Mouse (Mus musculus): ENCODE data around the gene 1190002N15Rik.

Gene 1190002N15Rik

DNA sequence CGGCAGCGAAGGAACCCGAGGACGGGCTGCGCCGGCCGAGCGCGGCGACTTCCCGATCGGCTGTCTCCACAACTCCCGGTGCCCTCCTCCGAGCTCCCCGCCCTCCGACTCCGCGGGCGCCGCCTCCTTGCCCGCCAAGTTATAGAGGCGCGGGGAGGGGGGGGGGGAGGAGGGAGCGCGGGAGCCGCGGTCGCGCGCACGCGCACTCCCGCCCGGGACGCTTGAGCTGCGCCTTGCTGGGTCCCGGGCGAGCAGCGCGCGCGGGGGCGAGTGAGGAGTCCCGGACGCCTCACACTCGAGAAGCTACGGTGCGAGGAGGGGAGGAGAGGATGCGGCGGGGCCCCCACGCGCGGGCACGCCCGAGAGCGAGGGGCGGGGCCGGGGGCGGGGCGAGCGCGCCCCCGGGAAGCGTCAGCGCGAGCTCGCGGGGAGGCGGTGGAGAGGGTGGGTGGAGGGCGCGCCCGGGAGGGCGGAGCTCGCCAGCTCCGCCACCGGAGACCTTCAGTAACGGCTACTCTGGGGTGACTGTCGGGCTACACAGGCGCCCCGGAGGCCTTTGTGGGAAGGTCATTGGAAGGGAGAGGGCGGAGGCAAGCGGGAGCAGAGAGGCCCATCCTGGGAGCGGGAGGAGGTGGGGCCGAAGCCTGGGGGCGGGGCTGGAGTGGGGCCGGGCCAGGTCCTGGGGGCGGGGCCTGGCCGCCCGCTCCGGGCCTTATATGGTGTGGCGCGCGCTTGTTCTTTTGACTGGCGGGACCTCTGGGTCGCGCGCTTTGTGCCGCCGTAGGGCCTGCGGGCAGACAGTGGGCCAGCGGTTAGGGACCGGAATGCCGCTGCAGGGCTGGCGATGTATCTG is at the start of gene 1190002N15Rik:
Gene 1190002N15Rik (minus strand): TSS at position 112 of the 853 bp plus-strand sequence.
- peak; percentile 95 to 97 for DNase-seq

DNA sequence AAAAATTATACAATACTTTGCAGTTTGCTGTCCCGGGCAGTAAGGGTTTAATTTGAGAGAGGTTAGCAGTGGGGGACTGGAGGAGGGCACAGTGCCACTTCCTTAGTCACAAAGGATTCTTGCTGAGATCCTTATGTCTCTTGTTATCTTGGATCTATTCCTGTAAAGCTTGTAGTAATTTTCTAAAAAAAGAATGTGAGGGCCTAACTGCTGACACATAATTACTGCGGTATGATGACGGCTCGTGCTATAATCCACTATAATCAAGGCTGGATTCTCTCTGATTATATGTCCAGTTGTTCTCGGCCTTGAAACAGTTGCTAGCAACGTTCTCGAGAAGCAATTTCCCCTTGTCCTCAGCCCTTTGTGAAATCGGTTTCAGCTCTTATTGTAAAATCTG is 44.4 kb upstream of the 1190002N15Rik start:
- peak; percentile 79 to 86 for DNase-seq

DNA sequence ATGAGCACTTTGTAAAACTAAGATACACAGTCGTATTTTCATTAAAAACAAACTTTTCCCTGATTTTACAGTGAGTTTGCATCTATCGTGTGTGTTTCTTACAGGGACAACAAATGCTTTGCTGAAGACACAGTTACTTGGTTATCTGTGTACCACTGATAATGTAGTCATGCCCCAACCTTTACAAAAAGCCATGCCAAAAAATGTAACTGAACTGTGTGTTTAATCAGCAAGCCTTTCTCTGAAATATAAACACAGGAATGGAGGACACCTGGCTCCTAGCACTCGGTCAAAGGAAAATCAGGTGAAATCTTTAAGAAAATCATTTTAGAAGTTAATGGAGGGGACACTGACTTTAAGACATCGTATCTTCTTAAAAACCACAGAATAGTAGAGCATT is 43.8 kb upstream of the 1190002N15Rik start:
- no peak for DNase-seq

DNA sequence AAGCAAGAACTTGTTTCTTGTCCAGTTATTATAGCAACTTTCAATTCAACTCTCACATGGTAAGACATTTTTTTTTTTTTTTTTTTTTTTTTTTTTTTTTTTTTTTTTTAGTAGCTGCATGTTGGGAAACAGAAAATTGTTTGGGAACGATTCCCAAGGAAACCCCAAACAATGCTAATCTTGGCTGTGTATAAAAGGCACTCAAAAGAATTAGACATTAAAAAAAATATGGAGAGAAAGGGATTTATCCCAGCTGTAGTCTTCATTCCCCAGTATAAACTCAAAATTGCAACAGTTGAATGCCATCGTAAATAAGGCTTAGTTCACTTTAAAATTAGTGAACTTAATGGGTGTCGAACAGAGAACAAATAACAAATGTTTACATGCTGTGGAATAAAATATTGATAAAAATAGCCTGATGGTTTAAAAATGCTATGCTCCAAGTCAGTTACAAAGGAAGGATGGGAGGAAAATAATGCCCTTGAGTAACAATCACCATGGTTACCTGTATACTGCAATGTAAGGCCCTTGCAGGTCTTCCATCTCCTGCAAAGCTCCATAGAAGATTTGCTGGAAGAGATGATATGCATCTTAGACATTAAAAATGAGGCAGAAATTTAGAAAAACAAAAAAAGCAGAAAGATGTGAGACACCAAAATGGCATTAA is 42.3 kb upstream of the 1190002N15Rik start:
- no peak for DNase-seq

DNA sequence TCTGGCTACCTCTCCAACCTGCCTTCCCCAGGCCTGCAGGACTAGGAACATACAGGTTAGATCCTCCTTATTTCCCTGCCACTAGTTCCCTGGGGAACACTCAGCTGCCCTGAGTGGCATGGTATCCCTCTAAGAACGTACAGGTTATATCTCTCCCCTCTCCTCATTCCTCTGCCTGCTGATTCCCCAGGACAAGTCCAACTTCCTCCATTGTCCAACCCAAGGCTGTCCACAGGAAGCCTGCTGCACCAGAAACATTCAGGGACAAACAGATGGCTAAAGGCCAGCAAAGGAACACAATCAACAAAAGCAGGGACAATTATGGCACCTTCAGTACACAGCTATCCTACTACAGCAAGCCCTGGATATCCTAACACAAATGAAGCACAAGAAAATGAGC is 33.9 kb upstream of the 1190002N15Rik start:
- DNase-seq: no peak

DNA sequence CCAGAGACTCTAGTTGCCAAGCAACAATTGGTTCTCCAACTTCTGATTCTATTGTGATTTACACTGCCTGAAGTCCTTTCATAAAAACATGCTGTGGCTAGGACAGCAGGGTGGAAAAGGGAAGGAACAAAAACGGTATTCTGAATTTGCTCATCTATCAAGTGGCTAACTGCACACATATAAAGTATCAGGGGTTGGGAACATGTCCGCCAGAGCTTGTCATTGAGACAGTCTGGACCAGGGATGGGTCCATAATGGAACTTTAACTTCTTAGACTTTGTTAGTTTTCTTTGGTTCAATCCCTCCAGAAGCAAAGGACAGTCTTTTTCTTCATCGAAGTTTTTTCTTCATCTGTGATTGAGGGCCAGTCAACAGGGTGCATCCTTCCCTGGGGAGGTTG is 30.5 kb upstream of the 1190002N15Rik start:
- no peak for DNase-seq

DNA sequence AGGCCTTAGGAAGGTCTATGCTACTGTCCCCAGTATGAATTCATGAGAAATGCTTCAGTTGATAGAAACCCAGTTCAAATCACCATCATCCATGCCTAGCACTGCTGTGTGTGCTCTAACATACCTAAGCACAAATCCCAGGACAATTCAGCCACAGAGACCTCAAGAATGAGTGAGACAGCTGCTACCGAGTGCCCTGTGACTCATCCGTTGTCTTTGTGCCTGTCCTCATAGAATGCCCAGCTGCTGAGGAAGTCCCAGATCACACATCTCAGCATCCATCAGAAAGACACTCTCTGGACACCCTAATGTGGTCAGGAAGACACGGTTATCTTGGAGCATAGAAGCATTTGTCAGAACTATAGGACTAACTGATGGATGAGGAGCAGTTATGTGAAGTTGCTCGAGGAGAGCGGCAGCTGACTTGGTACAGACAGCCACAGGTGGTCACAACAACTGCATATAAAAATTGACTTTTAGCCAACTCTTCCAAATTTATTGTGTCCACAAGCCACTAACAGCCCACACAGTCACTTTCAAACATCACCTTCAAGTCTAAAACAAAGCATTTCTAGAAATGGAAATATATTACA is 29.9 kb upstream of the 1190002N15Rik start:
- no peak for DNase-seq

DNA sequence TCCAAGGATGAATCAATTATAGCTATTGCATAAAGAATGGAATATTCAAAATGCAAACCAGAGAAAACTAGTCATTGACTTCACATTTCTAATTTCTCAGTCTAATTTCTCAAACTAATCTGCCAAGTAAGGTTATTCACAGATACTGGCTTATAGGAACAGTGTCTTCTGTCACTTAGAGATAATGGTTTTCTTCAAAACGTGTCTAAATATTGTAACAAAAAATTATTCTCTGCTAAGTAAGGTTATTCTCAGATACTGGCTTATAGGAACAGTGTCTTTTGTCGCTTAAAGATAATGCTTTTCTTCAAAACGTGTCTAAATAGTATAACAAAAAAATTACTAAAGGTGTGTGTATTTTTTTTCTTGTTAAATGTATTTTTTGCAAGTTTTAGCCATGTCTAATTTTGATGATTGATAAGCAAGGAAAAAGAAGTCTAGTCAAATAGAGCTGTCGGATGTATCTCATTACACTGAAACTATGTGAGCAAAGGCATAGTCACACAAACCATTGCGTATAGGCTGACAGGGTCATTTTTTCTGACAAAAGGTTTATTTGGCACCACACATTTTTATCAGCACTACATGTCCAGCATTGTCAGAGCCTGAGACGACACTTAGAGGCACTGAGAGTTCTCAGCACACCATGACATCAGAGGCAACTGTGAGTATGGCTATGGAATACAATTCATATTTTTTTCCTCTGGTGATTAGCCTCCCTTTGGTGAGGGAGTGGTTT is 19.1 kb upstream of the 1190002N15Rik start:
- no peak for DNase-seq

DNA sequence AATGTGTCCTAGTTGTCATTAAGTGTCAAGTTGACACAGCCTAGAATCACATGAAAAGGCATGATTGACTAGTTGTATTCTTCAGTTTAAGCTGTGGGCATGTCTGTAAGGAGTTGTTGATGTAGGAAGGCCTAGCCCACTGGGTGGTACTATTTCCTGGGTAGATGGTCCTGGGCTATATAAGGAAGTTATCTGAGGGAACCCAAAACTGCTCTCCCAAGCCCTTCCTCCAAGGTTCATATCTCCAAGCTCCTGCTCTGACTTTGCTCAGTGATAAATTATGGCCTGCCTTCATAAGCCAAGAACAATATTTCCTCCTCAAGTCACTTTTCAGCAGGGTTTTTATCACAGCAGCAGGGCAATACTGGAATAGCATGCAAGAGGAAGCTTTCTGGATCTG is 18.4 kb upstream of the 1190002N15Rik start:
- no peak for DNase-seq

DNA sequence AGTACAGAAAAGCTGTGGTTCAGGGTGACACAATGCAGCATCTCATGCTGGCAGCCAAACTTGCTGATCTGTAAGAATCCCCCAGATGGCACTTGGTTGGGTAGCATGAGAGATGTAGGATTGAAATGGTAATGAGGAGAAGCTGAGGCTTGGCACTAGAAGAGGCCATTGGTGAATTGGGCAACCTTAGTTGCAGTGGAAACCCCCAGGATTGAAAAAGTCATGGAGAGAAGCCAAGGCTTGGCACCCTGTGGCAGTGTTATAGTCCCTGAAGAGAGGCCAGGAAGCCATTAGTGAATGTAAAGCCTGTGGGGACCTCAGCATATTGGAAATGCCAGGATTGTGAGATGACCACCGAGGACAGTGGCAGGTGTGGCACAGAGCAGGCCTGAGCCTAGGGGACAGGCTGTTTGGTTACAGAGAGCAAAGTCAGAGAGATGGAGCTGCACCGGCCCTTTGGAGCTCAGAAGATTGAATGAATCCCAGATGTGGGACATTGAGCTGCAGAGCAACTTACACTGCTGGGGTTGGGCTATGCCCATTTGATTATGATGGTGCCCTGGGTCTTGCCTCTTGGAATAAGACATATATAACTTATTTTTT is 12.7 kb upstream of the 1190002N15Rik start:
- DNase-seq: no peak

DNA sequence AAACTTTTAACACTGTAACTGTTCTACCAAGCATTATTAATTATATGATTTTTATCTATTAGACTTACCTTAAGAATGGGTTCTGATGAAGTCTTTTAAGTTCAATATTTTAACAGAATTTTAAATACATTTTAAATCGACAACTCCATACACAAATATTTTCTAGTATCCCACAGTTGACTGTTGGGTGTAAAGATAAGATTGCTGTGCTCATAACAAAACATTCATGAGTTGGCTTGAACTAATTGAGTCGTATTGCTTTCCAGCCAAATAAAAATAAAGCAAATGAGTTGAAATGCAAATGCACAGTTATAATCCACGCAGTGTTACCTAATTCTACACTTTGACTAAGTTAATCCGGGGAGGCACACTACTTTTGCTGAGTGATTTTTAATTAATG is 6.0 kb upstream of the 1190002N15Rik start:
- DNase-seq: no peak

DNA sequence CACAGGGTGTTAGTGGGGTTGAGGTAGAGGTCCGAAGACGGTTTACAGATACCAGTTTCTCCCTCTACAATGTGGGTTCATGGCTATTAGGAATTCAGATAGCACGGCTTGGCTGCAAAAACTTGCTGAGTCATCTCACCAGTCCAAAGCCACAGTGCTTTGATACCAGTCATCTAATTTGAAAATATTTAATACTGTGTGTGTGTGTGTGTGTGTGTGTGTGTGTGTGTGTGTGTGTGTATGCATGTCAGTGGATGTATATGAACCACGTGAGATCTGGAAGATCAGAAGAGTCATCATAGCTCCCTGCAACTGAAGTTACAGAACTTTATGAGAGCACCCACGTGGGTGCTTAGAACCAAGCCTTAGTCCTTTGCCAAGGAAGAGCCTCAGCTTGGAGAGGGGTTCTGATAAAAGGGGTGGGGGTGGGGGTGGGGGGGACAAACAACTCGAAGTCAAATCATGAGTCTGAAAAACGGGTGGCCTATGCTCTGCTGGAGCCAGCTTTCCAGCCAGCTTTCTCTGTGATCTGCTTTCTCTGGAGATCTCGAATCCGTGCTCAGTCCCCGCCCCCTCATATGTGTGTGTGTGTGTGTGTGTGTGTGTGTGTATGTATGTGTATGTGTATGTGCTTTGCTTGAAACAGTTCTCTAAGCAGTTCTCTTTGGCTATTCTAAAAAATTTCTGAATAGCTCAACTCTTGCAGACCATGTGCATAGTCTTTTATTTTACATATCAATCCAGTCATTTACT is 2.6 kb upstream of the 1190002N15Rik start:
- peak in 1 of 2 experiments; percentile 34 for DNase-seq

DNA sequence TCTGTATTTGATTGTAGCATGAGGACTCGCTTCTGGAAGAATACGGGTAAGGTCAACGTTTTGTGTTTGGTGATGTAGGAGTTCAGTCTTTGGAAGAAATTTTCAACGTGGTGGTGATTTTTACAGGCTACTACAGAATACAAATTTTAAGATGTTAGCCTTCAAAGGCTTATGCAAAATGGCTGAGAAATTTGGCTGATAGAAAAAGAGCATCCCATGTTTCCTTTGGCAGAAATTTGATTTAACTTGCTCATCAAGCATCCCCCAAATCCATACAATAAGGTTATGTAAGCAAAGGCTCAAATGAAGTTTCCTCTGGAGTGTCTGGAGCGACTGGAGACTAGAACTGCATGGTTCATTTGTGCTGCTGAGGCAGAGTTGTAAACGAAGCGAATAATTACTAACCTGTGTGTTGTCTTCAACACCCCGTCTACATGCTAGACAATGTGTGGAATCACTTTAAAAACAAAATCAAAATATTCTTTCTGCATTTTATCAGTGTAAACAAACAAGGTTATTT is 1.5 kb upstream of the 1190002N15Rik start:
- no peak for DNase-seq

DNA sequence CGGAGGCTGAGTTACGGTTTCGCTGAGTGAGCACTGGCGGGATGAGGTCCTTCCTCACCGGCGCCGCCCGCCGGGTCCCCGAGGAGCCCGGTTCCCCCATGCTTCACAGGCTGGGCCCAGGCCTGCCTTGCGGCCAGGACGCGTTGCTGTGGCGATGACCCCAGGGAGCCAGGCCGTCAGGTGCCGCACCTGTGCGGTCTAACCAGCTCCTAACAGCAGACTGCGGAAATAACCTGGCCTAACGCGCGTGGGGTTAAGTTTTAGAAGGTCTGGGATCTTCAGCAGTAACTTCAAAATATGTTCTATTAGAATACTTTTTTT is 902 bp upstream of the 1190002N15Rik start:
- no peak for DNase-seq

DNA sequence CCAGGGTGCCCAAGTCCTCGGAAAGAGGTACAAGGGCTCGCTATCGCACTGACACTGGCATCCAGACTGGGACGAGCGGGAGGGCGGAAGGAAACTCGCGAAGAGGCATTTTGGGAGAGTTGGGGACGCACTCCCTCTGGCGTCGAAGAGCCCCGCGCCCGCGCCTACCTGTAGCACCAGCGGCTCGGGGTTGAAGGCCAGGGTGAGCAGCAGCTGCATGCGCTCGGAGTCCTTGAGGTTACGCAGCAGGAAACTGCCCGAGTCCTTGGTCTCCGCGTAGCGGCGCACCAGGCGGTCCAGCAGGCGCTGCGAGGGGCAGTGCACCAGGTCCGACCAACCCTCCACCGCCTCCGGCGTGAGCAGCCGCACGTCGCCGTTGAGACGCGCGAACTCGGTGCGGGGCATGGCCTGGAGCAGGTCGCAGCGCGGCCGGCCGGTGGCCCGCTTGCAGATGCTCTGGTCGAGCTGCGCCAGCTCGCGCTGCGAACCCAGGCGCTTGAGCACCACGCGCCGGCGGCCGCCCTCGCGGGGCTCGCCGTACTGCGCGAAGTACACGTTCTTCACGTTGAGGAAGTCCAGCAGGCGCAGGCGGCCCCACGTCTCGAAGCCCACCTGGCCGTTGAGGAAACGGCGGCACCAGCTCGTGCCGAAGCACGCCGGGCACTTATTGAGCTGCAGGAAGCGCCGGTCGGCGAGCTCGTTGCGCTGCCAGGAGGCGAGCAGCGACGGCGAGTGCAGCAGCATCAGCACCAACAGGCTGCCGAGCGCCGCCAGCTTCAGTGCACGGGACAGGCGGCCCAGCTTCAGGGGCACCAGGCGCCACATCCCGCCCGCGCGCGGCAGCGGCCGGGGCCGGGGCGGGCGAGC is 597 bp downstream of the 1190002N15Rik start:
- peak; percentile 72 to 81 for DNase-seq

DNA sequence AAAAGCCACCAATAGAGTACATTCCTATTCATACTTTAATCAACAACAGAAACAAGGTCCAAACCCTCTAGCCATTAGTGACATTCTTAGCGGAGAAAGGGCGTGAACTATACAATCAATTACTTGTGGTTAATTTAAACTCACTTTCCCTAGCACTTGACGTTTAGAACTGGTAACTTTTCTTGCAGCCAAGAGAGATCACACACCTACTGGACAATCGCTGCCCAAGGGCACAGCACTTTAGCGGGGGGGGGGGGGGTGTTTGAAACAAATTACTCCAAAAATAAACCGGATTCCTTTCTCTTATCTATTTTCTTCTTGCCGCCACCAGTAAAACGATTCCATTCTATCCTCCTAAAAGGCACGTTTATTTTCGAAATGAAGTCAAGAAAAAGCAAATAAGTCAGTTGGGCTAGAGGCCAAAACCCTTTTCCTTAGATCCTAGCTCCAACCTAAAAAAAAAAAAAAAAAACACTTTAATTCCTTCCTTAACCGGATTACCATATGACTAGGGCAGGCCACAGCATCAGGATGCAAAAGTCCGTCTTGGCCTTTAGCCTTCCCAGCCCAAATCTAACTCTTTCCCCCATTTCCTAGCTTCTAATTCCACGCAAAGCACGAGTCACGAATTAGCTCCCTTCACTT is 1.5 kb downstream of the 1190002N15Rik start:
- DNase-seq: no peak

DNA sequence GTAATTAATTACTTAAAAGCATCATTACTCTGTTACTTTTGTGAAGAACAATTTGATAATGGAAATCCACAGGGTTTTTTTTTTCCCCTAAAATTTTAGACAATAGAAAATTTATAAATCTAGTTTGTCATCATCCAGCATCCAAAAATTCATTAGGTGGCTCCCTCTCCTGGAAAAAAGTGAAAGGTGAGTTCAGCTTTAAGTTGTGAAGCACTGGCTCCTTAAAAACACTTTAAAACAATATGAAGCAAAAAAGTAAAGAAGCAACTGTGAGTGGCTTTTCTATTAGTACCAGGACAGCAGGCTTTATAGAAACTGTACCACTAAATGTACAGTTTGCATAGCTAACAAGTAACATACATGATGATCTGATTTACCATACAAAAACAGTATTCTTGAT is 3.1 kb downstream of the 1190002N15Rik start:
- peak; percentile 41 to 51 for DNase-seq

DNA sequence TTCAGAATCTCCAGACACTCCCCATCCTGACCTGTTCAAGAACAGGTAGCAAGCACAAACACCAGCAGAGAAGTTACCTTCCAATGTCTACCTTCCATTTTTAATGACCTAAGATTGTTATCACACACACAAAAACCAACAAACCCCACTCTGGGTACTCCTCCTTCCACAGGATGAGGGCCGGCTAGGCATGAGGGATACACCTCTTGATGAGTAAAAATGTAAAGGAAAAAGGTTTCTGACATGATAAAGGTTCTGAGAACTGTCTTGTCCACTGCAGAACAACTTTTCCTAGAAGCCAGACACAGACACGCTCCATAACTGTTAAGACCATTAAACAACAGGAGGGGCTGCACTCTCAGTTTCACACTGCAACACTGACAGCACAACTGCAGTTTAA is 3.7 kb downstream of the 1190002N15Rik start:
- DNase-seq: no peak

DNA sequence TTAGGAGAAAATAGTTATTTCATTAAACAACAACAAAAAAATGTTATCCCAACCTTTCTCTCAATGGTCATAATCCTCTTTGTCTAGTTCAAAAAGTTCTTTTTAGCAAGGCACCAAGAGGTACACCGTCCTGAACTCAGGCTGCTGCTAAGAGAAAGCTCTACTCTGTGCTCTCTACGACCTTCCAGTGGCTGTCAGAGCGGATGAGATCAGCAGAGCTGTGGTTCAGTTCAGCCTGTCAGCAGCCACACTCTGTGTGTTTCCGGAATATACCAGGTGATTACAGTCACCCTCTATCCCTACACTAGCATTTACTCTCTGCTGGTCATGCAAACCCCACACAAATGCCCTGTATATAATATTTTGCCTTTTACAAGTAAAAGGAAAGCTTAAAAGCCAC is 4.2 kb downstream of the 1190002N15Rik start:
- peak; percentile 57 to 65 for DNase-seq

DNA sequence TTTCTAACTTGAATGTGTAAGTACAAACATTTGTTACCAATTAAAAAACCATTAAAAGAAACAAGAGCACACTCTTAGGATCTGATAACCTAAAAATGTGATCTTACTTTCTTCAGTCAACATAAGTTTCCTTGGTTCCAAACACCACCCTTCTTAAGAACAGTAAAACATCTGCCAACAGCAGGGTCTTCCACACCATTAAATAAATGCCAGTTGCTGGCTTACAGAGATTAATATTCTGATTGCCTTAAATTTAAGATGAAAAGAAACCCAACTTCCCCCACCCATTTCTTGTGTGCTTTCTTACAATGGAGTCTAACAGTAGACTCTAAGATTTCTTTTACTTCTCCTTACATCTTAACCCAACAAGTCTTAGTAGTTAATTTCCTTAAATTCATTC is 7.9 kb downstream of the 1190002N15Rik start:
- DNase-seq: no peak
